Mouse (Mus musculus) E14TG2a.4 (cell line): ENCODE measurements around the gene Cox6a1.

ENCODE experiments used
- CTCF ChIP-seq: conservative IDR thresholded peaks from 2 replicates; pipeline ENCODE4 v1.5.1; 2014; ENCODE audit warnings: low read length
- NANOG ChIP-seq: IDR thresholded peaks from 2 replicates; pipeline ENCODE4 v1.6.1; 2014; ENCODE audit warnings: borderline replicate concordance, low read length, mixed read lengths
- POU5F1 ChIP-seq: IDR thresholded peaks from 2 replicates; pipeline ENCODE4 v1.6.1; 2014; ENCODE audit warnings: low read length, borderline replicate concordance

GRCm38 (mm10) chr5:115340007-115340406 is 8.8 kb downstream of the Cox6a1 start:
- TF ChIP-seq CTCF, result no peak
- no peak for TF ChIP-seq NANOG
- no peak for TF ChIP-seq POU5F1
